Mouse (Mus musculus) kidney, adult 8-10 months (tissue): ENCODE data around the gene Pigb.
"Not testable (repeated sequence)": the region's sequence is repeated elsewhere in the genome, so short reads cannot be mapped to it uniquely, and the experiment has no call there.

Experiments used
- DNase-seq, 2 experiments: peaks; one replicate each; pipeline ENCODE4 v3.0.0; 2022

Pigb gene

DNA sequence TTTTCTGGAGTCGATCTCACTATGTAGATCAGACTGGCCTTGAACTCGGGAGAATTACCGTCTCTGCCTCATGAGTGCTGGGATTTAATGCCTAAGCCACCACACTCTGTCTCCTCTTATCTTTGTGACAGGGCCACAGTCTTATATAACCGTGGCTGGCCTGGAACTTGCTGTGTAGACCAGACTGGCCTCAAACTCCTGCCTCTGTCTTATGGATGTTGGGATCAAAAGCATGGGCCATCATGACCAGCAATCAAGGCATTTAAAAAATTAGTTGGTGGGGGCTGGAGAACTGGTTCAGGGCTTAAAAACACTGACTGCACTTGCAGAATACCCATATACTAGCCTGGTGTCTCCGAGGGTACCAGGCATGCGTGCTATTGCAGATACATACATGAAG lies at the start of gene Pigb:
Gene Pigb, minus strand, starts transcription at position 299 of the 400 bp plus-strand sequence.
- DNase-seq = no peak

DNA sequence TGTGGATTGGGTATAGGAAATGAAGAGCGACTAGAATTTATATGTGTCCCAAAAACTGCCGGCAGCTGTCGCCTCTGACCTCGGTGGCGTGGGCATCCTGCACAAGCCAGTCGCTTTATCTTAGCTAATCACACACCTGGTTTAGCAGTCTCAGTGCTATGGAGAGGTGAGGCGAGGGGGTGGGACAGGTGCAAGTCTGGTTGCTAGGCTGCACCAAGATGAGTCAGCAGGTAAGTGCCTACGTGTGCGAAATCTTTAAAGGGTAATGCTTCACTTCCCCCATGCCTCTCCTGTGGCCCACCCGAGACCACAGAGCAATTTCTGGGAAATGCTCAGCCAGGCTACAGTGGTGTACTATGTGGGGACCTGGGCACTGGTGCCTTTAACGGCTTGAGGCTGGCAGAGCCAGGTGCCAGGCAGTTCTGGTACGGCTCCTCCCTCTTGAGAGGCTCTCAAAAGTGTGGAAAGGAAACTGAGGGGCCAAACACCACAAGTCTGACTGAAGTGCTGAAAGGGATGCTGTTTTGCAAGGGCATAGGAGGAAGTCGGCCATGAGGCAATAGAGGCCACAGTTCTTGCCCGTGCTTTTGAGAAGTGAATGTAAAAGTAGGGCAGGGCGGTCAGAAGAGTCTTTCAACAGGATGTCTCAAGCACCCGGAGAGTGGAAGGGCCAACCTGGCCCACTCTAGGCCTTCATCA lies 49.2 kb upstream of the Pigb start:
- DNase-seq = no peak

DNA sequence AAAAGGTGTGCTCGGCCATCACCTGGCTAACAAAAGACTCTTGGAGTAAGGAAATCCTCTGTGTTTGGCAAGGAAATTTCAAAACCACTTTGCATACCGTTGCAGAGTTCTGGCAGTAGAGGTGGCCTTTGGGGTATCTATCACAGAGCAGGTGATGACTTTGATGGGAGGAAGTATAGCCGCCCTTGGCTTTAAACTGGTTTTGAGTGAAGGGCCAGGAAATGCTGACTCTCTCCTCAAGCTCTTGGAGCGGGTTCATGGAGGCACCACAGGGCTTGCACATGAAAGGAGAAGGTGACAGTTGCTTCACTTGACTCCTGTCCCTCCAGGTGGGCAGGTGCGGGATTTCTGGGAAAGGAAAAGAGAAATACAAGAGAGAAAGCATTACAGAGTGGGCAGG lies 47.4 kb upstream of the Pigb start:
- DNase-seq = no peak

DNA sequence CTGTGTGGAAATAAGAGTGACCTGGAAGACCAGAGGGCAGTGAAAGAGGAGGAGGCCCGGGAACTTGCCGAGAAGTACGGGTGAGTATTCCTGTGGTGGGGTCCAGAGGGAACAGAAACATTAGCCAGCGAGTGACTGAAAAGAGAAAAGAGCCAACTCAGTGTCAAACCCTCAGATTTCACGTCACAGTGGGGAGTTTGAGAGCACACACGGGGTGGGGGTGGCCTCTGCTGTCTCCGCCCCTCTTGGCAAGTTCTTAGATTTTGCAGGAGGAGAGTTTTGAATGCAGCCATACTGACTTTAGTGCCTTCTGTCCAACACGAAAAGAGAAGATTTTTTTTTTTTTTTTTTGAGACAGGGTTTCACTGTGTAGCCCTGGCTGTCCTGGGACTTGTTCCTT lies 46.9 kb upstream of the Pigb start:
- DNase-seq = no peak

DNA sequence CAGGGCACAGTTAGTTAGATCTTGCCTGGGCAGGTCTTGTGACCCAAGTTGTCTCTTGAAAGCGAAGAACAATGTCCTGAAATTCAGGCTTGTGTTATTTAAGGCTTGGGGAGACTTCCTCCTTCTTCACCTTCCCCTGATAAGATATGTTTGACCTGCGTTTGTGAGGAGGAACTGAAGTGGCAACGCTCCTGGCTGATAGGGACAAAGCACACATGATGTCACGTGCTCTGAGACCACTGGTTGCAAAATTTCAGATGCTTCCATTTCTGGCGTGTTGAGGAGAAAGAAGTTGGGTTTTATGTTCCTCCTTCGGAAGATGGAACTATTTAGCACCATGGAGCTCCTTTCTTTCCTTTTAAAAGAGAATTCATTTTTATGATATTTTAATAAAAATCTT lies 45.7 kb upstream of the Pigb start:
- DNase-seq = no peak

DNA sequence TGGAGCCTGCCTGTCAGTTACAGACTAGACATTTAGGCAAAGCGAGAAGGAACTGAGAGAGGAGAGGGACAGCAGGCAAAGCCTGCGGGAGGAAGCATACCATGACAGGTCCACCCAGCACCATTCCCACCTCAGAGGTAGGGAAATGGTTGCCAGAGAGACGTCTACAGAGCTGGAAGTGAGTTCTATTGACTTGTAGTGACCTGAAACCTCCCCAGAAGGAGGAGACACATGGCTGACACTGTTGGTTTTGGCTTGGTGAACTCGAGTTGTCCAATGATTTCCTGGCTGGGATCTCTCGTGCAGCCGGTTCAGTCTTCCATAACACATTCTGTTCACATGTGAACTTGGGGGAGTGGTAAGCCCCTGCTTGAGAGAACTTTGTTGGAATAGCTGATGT lies 43.8 kb upstream of the Pigb start:
- no peak for DNase-seq

DNA sequence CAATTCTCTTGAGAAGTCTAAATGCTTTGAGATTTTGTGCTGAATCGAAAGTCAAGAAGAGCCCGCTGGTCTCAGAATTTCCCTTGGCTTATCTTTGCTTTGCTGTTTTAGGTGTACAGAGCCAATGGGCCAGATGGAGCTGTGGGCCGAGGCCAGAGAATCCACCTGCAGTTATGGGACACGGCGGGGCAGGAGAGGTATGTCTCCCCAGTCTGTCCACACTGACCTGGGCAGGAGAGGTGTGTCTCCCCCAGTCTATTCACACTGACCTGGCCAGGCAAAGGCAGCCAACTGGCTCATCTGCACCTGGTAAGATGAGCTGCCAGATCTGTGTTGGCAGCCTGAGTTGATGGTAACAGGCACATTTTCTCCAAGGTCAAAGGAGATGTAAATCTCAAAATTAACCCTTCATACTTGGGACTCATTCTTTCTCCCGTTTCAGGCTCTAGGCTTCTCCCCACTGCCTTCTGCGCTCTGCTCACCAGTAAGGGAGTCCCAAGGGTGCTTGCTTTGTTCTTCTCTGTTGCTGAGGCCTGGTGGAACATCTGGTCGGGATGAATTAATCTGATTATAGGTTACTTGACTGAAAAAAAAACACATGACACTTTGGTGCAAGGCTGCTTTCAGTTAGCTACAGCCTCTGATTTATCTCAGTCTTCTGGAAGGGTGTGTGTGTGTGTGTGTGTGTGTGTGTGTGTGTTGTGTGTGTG lies 42.3 kb upstream of the Pigb start:
- no peak for DNase-seq

DNA sequence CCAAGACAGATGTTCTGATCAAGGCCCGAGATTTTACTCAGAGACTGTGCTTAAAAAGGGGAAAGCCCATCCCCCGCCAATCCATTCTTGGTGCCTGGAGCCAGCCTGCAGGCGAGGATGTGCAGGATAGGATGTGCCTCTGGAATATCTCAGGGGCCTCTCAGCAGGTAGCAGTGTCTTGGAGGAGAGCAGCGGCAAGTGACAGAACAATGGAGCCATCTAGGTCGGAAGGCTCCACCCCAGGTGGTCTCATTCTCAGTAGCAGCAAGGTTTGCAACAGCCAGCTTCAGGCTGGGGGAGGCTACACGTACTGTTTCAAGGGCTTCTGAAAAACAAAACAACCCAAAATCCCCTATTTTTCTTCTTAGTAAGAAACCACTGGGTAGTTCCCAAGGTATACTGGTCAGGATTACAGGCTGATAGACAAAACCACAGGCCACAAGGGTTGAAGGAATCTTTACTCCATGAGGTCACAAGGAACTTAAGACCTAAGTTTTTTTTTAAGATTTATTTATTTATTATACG lies 39.7 kb upstream of the Pigb start:
- no peak for DNase-seq

DNA sequence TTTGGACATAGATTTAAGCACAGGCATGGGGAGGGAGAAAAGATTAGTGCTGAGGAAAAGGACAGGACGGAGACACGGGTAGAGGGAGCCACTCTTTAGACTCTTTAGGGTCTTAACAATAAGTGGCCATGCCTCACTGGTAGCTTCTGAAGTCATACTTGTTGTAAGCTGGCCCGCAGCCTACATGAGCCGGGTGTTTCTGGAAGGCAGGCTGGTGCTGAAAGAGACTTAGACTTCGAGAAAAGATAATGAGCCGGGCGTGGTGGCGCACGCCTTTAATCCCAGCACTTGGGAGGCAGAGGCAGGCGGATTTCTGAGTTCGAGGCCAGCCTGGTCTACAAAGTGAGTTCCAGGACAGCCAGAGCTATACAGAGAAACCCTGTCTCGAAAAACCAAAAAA lies 39.2 kb upstream of the Pigb start:
- DNase-seq = not testable (repeated sequence)

DNA sequence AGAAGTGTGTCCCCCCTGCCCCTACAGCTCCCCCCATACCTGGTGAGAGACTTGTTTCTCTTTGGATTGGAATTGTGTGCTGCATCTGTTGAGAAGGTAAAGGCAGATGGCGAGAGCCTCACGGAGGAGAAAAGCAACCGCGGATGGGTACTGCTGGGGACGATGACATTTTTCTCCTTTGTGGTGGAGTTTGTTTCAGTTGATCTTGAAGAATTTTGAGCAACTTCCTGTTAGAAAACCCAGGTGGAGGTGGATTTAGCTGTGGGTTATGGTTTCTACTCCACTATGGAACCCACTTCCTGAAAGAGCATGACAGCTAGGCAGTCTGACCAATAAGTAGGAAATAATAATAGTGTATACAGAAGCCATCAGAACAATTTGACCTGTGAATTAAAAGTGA lies 33.0 kb upstream of the Pigb start:
- DNase-seq = no peak

DNA sequence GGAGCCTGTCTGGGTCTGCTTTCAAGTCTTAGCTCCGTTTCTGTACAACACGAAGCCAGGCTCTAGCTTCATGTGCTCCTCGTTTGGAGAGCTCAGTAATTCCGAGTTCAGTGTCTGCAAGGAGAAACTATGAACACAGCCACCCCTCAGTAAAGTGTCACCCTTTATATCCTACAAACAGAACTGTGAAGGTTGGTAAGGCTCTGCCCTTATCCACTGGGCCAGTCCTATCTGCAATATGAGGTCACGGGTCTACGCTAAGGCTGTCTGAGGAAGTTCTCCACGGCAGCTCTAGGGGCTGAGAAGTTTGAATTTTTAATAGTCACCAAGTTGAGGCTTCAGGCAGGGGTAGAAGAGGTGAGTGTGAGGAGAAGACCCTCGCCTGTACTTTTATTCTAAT lies 32.2 kb upstream of the Pigb start:
- DNase-seq = no peak

DNA sequence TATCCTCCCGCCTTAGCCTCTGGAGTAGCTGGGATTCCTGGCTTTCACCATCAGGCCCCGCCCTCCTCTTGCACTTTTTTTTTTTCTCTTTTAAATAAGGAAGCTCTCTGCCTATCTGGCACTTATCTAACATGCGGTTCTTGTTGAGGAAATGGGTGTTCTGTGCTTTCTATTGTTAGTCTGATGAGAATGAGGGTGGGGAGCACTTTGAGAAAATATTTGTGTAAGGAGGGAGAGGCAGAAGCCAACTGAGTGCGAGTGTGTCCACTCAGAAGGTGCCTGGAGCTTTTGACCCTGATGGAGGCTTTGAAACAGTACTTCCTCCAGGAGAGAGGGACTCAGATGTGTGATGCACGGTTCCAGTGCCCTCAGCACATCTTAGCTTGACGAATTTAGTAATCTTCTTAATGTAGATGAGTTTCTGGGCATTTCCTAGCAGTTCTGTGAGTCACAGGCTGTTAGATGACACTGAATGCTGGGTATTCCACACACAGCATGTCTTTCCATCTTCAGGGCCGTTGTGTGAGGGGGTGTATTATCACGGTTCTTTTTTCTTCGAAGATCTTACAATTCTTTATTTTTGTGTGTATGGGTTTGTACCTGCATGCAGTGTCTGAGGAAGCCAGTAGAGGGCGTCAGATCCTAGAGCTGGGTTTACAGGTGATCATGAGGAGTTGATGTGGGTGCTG lies 30.9 kb upstream of the Pigb start:
- no peak for DNase-seq

DNA sequence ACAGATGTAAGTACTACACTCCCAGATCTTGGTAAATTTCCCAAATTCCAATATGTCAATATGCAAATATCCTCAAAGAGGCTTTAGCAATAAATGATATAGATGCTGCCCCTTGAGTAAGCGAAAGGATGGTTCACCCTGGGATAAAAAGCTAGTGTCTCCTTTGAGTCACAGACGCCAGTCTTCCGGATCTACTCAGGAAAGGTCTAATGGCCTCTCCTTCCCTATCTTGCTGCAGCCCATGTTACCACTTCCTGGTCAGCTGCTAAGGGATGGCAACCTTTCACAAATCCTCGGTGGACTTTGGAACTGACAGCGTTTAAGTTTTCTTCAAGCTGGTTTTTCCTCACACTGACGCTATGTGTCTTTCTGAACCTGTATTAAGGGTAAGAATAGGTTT lies 28.5 kb upstream of the Pigb start:
- no peak for DNase-seq

DNA sequence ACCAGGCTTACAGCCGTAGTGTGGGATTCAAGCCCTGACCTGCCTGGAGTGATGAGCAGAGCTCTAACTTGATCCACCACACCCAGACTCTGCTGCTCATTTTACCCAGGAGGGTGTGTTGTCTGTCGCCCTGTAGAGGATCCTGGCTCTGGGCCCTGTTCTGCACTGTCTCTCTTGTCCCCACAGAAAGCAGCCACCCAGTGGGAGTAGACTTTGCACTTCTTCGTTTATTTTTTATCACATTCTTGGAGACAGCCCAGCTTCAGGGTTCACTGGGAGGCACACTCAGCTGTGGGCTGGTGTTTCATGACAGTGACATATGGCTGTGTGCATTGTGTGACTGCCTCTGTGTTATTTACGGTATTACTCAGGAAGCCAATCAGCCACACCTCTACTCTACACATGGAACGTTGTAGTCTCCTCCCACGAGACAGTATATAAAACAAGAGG lies 28.1 kb upstream of the Pigb start:
- peak; percentile 68 to 82 for DNase-seq

DNA sequence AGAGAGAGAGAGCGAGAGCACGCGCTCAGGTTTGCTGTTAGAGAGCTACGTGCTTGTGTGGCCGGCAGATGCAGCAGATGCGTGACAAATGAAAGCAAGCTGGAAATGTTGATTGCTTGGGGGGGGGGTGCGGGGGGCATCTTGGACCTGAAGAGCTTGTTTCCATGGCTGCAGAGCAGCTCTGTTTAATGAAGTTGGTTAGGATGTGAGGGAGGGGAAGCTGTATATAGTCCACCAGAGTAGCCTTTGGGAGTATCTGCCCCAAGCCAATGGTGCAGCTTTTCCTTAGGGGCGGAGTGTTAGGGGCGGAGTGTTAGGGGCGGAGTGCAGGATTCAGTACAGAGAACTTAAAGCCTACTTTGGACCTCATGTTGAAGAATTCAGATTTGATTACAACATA lies 26.9 kb upstream of the Pigb start:
- no peak for DNase-seq

DNA sequence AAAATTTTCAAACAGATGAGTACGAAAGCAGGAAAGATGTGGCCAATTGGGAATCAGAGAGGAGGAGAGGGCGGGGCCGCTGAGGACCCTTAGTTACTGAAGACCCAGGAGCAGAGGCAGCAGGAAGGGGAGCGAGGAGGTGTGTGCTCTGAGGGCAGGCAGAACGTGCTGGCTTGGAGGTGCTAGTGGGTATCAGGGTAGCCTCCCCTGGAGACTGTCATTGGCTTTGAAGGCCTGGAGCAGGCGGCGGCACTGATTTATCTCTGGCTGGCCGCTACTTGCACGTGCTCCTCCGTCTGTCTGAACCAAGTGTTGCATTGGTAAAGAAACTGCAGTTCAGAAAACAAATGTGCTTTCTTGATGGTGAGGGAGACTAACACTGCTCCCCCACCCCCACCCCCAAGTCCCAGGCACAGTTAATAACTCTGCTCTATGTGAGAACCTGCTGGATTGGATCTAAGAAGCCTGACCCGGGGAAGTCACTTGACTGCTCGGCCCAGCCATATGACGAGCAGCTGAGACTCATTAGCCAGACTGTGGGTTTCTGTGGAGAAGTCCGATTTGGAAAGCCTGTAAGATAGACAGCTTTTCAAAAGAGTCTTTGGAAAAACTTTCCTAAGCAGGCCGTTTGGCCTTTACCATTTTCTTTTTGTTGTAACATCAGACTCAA lies 23.6 kb upstream of the Pigb start:
- no peak for DNase-seq

DNA sequence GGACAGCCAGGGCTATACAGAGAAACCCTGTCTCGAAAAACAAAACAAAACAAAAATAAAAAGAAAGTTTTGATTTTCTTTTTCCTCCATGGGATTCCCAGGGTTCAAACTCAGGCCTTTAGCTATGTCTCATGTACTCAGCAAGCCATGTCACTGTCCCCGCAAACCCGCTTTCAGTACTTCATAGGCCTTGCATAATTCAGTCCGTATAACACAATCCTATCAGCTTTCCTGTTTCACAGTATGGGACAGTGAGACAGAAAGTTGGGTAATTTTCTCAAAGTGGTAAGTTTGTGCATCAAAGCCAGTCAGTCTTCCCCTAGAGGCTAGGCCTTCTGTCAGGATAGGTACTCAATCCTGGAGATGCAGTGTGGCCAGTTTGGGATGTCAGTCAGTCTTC lies 19.0 kb upstream of the Pigb start:
- no peak for DNase-seq

DNA sequence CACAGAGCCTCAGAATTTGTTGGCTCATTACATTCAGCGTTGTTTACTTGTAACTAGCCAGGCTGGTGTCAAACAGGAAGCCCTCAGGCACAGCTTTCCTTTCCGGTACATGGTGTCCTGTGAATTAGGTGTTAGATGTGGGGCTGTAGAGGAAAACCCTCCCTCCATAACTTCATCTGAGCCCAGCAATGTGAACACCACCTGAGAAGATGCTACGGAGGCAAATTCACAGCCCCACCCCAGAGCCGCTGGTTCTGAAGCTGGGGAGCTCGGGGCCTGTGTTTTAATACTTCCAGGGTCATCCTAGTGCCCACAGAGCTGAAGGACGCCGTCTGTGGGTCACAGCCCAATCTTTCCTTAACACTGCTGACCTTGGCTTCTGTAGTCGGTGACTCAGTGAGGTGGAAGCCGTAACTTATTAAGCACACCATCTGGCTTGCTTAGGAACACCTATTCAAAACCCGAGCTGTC lies 15.3 kb upstream of the Pigb start:
- peak in 1 of 2 experiments; percentile 33 for DNase-seq

DNA sequence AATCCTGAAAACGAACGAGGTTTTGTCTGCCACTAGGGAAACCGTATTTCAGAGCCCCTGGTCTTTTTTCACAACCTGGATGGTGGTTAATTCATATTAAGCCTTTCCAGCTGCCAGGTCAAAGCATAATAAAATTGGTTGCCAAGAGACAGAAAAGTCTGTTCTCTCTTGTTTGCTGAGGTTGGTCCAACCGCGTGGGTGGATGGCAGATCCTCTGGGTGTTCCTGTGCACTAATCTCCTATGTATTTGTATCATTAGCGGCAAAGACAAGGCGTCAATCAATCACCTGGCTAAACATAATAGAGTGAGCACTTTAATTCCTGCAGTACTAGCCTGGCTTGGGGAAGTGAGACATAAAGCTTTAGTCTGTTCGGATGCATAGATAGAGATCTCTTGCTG lies 10.4 kb upstream of the Pigb start:
- DNase-seq = no peak

DNA sequence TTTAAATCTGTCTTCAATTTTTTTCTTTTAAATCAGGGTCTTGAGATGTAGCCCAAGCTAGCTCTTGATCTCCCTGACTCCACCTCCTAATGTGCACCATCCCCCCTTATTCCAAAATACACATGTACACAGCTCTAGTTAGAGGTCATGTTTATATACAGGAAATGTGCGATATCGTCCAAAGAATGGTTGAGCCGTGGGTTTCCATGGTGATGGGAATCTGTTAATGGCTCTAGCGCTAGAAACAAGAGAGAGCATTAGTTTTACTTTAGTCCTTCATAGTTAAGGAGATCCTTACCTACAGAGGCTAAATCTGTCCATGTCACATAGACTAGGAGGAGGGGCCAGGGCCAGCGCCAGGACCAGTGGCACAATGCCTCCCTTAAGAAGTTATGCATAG lies 9.7 kb upstream of the Pigb start:
- no peak for DNase-seq

DNA sequence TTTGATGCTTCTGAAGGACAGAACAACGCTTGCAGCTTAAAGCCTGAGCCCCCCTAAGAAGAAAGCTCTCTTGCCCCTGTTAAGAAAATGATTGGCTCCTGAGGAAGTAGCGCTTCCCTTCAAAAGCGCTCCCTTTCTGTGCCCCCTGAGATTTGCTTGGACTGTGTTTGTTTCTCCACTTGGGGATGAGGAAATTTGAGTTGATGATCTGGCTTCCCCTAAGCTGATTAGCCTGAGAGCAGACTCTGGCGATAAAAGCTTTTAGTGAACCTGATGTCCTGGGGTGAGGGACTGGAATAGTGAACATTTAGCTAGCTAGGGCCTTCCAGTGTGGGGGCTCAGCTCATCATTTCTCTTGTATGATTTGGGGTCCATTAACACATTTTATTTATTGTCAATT lies 8.7 kb upstream of the Pigb start:
- DNase-seq = no peak

DNA sequence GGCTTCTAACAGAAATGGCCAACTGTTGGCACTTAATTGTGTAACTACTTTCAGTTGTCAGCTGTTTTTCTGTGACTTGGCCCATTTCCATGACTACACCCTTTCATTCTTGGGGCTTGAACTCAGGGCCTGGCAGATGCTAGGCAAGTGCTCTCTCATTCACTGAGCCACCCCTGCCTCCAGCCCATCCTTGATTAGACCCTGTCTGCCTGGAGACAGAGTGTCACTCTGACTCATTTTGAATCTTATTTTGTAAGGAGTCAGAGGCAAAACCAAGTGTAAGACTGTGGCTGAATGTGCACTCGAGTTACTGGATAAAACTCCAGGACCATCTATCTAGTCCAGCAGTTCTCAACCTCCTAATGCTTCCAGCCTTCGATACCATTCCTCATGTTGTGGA lies 7.7 kb upstream of the Pigb start:
- no peak for DNase-seq

DNA sequence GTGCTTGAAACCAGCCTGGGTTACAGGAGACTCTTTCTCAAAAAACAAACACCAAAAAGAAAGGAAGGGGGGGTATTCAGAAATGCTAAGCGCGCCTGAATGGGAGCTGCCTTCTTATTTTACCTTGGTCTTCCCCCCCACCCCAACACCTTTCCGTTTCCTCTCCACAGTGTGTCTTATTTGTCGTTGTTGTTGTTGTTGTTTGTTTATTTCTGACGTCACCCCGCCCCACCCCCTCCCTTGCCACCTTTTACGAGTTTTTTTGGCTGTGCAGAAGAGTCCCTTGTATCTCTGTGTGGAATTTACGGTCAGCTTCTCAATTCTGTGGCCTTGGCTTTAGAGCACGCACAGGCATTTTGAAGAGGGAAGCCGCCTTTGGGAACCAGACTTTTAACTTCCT lies 5.5 kb upstream of the Pigb start:
- no peak for DNase-seq
